Mouse (Mus musculus) midbrain, postnatal 0 days (tissue): ENCODE measurements around the gene Abcd2. TPM values are rescaled to one million over a fixed set of nuclear protein-coding genes. Genes with fewer than 3 reads are reported as not detected.

Source experiments
- ATAC-seq: fragments of 200-750 bp; cut with Nextera tagmentation; 2 replicates; pipeline ENCODE4 v1.8.0; 2017; ENCODE audit warnings: moderate number of reproducible peaks, mild to moderate bottlenecking, moderate TSS enrichment, moderate library complexity; ENCODE audit not compliant: low FRiP score
- DNase-seq: peaks from one replicate; pipeline ENCODE4 v3.0.0-alpha.2; 2015; ENCODE audit warnings: low spot score
- H3K27ac ChIP-seq: fragments of 300-500 bp; sonication (generic); 2 replicates; pipeline ENCODE4 v1.5.1; 2014; ENCODE audit warnings: low read depth, mild to moderate bottlenecking, low read length, mixed read lengths
- H3K27me3 ChIP-seq: fragments of 300-500 bp; sonication (generic); 2 replicates; pipeline ENCODE4 v1.6.1; 2014; ENCODE audit warnings: low read length, control low read depth, mixed read lengths; ENCODE audit not compliant: insufficient read depth
- H3K36me3 ChIP-seq: fragments of 300-500 bp; sonication (generic); 2 replicates; pipeline ENCODE4 v1.6.1; 2014; ENCODE audit warnings: low read length, control low read depth, mixed read lengths; ENCODE audit not compliant: insufficient read depth
- H3K4me1 ChIP-seq: fragments of 300-500 bp; sonication (generic); 2 replicates; pipeline ENCODE4 v1.6.1; 2014; ENCODE audit warnings: mild to moderate bottlenecking, control low read depth, antibody characterized with exemption, low read length, mixed read lengths; ENCODE audit not compliant: insufficient read depth
- H3K4me2 ChIP-seq: fragments of 300-500 bp; sonication (generic); 2 replicates; pipeline ENCODE4 v1.6.1; 2014; ENCODE audit warnings: low read depth, mild to moderate bottlenecking, low read length, mixed read lengths; ENCODE audit not compliant: poor library complexity, severe bottlenecking
- H3K4me3 ChIP-seq: fragments of 300-500 bp; sonication (generic); 2 replicates; pipeline ENCODE4 v1.5.1; 2014; ENCODE audit warnings: low read depth, mild to moderate bottlenecking, low read length, moderate library complexity
- H3K9ac ChIP-seq: fragments of 300-500 bp; sonication (generic); replicated peaks from 2 replicates; pipeline ENCODE4 v1.6.1; 2014; ENCODE audit warnings: mild to moderate bottlenecking, low read length, moderate library complexity, mixed read lengths; ENCODE audit not compliant: poor library complexity, severe bottlenecking
- H3K9me3 ChIP-seq: fragments of 300-500 bp; sonication (generic); 2 replicates; pipeline ENCODE4 v1.6.1; 2016; ENCODE audit warnings: low read length, control low read depth
- CTCF ChIP-seq: IDR thresholded peaks from 2 replicates; pipeline ENCODE4 v1.5.1; 2016; ENCODE audit warnings: antibody characterized with exemption, mild to moderate bottlenecking
- WGBS: fragments of 180-500 bp; shearing (Covaris S2); extraction: QIAGEN DNeasy Blood & Tissue Kit; methylation state at CpG from one replicate; pipeline ENCODE4 v1.1.7; 2014; 5-methylcytosine and 5-hydroxymethylcytosine counted together
- polyA plus RNA-seq: library from polyadenylated mRNA; unstranded; fragments of >200 nt; fragmentation: Nextera tagmentation; extraction: Ambion mirVana; gene quantifications from 2 replicates; pipeline ENCODE4 v1.2.1, GENCODE M21; 2015
- total RNA-seq: library from RNA; depleted of rRNA; stranded (reverse); fragments of >200 nt; gene quantifications from 2 replicates; pipeline ENCODE4 v1.2.3, GENCODE M21; 2014; rRNA removed

Gene Abcd2
- total and polyA plus RNA-seq, 2 experiments from 2014 or later, result 4.9 to 7.2 TPM

DNA sequence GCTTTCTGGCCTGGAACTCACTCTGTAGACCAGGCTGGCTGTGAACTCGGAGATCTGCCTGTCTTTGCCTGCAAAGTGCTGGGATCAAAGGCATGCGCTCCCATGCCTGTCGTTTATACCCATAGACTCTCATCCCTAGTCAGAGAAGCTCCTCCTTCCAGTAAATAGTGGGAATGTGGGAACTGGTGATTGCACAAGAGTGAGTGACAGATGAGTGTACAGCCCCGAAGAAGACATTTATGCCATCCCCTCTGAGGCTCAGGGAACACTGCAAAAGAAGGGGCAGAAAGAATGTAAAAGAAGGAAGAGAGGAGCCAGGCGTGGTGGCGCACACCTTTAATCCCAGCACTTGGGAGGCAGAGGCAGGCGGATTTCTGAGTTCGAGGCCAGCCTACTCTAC lies 88.3 kb downstream of the Abcd2 start:
- ATAC-seq (no peak), DNase-seq (no peak)
- TF ChIP-seq CTCF, result no peak
- 90% methylated on average over 8 of the region's 8 CpGs for WGBS
- Histone ChIP-seq H3K36me3 (no peaks in the 10 kb centered on the region), H3K4me2 (no peak overlapping the region), H3K9ac (no peak overlapping the region), H3K4me1 (no peaks in the 10 kb centered on the region; the same call in 1 of the 2 replicates), H3K27me3 (no peaks in the 10 kb centered on the region), H3K27ac (no peak overlapping the region), H3K4me3 (no peak overlapping the region), H3K9me3 (no peaks in the 10 kb centered on the region)

DNA sequence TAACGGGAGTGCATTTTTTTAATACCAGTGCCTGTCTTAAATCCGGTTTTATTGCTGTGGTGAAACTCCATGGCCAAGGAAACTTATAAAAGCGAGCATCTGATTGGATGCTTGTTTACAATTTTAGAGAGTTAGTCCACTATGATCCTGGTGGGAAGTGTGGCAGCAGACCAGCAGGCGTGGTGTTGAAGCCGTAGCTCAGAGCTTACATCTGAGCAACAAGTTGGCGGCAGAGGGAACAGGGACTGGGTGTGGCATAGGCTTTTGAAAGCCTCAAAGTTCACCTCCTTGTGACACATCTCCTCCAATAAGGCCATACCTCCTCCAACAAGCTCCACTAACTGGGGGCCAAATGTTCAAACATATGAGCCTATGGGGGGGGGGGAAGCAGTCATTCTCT lies 95.0 kb downstream of the Abcd2 start:
- no peak overlapping the region for H3K4me3 ChIP-seq
- ATAC-seq, result no peak
- no peak overlapping the region for H3K4me2 ChIP-seq
- no peaks in the 10 kb centered on the region for H3K27me3 ChIP-seq
- no peak overlapping the region for H3K9ac ChIP-seq
- 85% methylated on average over 6 of the region's 6 CpGs for WGBS
- no peak for TF ChIP-seq CTCF
- H3K36me3 ChIP-seq, result no peaks in the 10 kb centered on the region
- no peak for DNase-seq
- no peaks in the 10 kb centered on the region for H3K9me3 ChIP-seq
- no peaks in the 10 kb centered on the region for H3K4me1 ChIP-seq
- no peak overlapping the region for H3K27ac ChIP-seq

Other genes with a start within 250 kb of the Abcd2 start
- 64.9 and 68.7 TPM in 2 replicates for gene Kif21a, start 141.9 kb downstream of the Abcd2 start, total RNA-seq
- gene Kif21a, start 141.9 kb downstream of the Abcd2 start, polyA plus RNA-seq, result 28.4 and 33.2 TPM in 2 replicates
- gene CN725425, start 7.7 kb upstream of the Abcd2 start, total RNA-seq, result 0.05 and 0.28 TPM in 2 replicates
- gene CN725425, start 7.7 kb upstream of the Abcd2 start, polyA plus RNA-seq, result 0.22 TPM in 1 of 2 replicates, not detected in the other